Mouse (Mus musculus): Measurements from ENCODE around the gene Vstm2a. TPM values are rescaled to one million over a fixed set of nuclear protein-coding genes. Genes with fewer than 3 reads are reported as not detected.

The Vstm2a gene
- not detected in 2 replicates for polyA plus RNA-seq (2012; rRNA removed)

DNA sequence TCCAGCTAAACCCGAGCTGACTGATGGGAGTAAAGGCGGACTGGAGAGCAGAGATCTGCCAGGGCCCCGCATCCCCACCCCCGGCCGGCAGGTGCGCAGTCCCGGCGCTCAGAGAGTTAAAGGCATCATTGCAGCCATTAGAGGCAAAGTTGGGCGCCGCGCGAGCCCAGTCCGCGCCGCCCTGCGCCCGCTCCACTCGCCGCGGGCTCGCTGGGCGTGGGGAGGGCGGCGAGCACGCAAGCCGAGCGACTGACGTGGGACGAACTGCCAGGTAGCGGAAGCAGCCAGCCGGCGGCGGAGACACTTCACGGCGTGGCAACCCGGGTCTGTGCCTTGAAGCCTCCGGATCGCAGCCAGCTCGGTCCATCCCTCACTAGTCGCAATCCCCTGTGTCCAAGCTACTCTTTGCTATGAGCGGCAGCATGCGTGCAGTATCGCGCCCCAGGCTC, at the start of gene Vstm2a:
Gene Vstm2a (plus strand): TSS at position 252 of the 449 bp plus-strand sequence.
- Histone ChIP-seq H3K27me3 (ENCODE audit: control insufficient read depth, insufficient read depth, low read length) (peaks cover 24% of the 10 kb centered on the region), H3K36me3 (ENCODE audit: control insufficient read depth, insufficient read depth, low read length) (no peaks in the 10 kb centered on the region), H3K4me3 (ENCODE audit: low read depth, low read length) (peak within 1 kb of the TSS; percentile 39), H3K27ac (ENCODE audit: insufficient read depth, low read depth, low read length) (no peak within 1 kb of the TSS), H3K4me1 (ENCODE audit: control insufficient read depth, insufficient read depth, insufficient read length, low read length) (peaks cover 2% of the 10 kb centered on the region)
- no peak for TF ChIP-seq CTCF (IDR thresholded peaks at IDR 0.05; ENCODE audit: extremely low read depth, insufficient read length, insufficient replicate concordance, low read depth, low read length)
- no peak for TF ChIP-seq POLR2A (IDR thresholded peaks at IDR 0.05; ENCODE audit: low read depth, low read length)
- 2% methylated on average over 44 of the region's 44 CpGs for WGBS

DNA sequence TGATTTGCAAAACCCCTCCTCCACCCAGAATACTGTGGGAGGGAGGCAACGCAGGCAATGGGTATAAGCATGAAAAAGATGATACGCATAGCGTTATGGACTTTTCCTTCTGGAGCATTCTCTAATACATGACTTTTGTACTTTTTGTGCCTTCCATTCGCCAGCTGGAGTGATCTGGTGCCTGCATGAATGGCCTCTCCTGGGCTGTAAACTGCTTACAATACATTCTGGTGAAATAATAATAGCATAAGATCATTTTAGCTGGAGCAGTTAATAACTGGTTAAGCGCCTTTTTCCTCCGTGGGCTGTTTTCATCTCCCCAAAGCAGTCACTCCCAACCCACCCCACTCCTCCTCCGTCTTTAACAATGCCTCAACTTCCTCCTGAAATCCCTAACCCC, 513 bp upstream of the Vstm2a start:
- Histone ChIP-seq H3K27me3 (ENCODE audit: control insufficient read depth, insufficient read depth, low read length) (peaks cover 24% of the 10 kb centered on the region), H3K4me1 (ENCODE audit: control insufficient read depth, insufficient read depth, insufficient read length, low read length) (peaks cover 2% of the 10 kb centered on the region), H3K4me3 (ENCODE audit: low read depth, low read length) (no peak overlapping the region), H3K36me3 (ENCODE audit: control insufficient read depth, insufficient read depth, low read length) (no peaks in the 10 kb centered on the region), H3K27ac (ENCODE audit: insufficient read depth, low read depth, low read length) (no peak overlapping the region)
- WGBS: 29% methylated on average over 7 of the region's 7 CpGs
- no peak for TF ChIP-seq CTCF (IDR thresholded peaks at IDR 0.05; ENCODE audit: extremely low read depth, insufficient read length, insufficient replicate concordance, low read depth, low read length)
- no peak for TF ChIP-seq POLR2A (IDR thresholded peaks at IDR 0.05; ENCODE audit: low read depth, low read length)

DNA sequence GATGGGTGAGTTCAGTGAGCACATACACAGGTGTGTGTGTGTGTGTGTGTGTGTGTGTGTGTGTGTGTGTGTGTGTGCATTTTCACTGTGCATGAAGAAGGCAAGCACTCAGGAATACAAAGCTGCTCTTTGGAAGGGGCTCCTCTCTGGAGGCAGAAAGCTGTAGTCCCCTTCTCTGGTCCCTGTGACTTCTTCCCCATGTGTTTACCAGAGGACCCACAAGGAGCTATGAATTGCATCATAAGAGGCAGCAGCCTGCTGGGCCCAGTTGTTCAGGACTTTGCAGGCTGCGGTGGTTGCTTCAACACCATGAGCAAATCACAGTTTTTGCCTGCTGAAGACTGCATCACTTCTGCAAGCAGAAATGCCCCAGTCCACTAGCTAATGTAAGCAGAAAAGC, 776 bp downstream of the Vstm2a start:
- H3K27ac ChIP-seq (ENCODE audit: insufficient read depth, low read depth, low read length): no peak overlapping the region
- no peak for TF ChIP-seq CTCF (IDR thresholded peaks at IDR 0.05; ENCODE audit: extremely low read depth, insufficient read length, insufficient replicate concordance, low read depth, low read length)
- no peak for TF ChIP-seq POLR2A (IDR thresholded peaks at IDR 0.05; ENCODE audit: low read depth, low read length)
- peaks cover 2% of the 10 kb centered on the region for H3K4me1 ChIP-seq (ENCODE audit: control insufficient read depth, insufficient read depth, insufficient read length, low read length)
- no peak overlapping the region for H3K4me3 ChIP-seq (ENCODE audit: low read depth, low read length)
- H3K36me3 ChIP-seq (ENCODE audit: control insufficient read depth, insufficient read depth, low read length): no peaks in the 10 kb centered on the region
- 58% methylated on average over 1 of the region's 1 CpGs for WGBS
- H3K27me3 ChIP-seq (ENCODE audit: control insufficient read depth, insufficient read depth, low read length): peaks cover 24% of the 10 kb centered on the region

DNA sequence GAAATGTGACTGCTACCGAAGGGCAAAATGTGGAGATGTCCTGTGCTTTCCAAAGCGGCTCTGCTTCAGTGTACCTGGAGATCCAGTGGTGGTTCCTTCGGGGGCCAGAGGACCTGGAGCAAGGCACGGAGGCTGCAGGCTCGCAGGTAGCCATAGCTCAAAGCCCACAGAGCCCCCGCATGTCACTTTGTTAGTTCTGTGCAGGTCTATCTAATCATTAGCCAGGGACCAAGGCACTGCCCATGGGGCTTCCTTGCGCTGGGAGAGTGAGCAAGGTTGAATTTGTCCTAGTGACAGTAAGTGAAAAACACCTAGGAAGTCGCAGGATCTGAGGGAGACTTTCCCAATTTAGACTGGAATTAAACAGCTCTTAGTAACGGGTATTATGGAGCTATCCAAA, 2.4 kb downstream of the Vstm2a start:
- H3K27me3 ChIP-seq (ENCODE audit: control insufficient read depth, insufficient read depth, low read length): peaks cover 24% of the 10 kb centered on the region
- no peak overlapping the region for H3K27ac ChIP-seq (ENCODE audit: insufficient read depth, low read depth, low read length)
- H3K36me3 ChIP-seq (ENCODE audit: control insufficient read depth, insufficient read depth, low read length): no peaks in the 10 kb centered on the region
- no peak for TF ChIP-seq POLR2A (IDR thresholded peaks at IDR 0.05; ENCODE audit: low read depth, low read length)
- no peak for TF ChIP-seq CTCF (IDR thresholded peaks at IDR 0.05; ENCODE audit: extremely low read depth, insufficient read length, insufficient replicate concordance, low read depth, low read length)
- WGBS: 12% methylated on average over 9 of the region's 9 CpGs
- no peak overlapping the region for H3K4me3 ChIP-seq (ENCODE audit: low read depth, low read length)
- H3K4me1 ChIP-seq (ENCODE audit: control insufficient read depth, insufficient read depth, insufficient read length, low read length): peaks cover 2% of the 10 kb centered on the region

DNA sequence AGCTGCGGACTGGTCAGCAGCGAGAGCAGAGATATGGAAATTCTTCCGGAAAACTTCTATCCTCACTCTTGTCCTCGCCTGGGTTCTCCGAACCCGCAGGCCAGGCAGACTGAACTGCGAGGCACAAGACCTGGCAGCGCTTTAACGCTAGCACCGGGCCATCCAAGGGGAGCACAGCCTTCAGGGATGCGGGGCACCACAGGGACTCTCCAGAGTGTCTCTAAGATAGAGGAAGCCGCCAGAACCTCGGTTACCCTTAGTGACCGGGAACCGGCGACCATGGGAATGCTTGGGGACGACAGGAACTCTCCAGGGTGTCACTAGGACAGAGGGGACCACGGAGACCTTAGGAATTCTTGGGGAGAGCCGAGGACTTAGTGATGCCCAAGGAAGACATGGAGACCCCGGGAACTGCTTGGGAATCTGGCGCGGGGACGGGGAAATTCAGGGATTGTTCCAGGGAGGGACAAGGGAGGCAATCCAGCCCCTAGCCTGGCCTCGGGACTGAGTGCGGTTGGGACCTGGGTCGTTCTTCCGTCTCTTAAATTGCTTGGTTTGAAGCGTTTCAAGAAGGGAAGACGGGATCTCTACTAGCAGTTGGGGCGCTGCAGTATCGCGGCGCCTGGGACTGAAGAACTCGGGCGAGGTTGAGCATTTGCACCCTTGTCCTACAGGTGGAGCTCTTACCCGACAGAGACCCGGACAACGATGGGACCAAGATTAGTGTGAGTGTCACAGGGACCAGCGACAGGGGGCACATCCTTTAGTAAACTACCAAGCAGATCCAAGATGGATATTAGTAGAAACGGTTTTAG, 3.4 kb downstream of the Vstm2a start:
- 3% methylated on average over 40 of the region's 40 CpGs for WGBS
- Histone ChIP-seq H3K4me3 (ENCODE audit: low read depth, low read length) (peak overlapping the region; percentile 19; the same call in 1 of the 2 replicates), H3K27me3 (ENCODE audit: control insufficient read depth, insufficient read depth, low read length) (peaks cover 24% of the 10 kb centered on the region), H3K36me3 (ENCODE audit: control insufficient read depth, insufficient read depth, low read length) (no peaks in the 10 kb centered on the region), H3K4me1 (ENCODE audit: control insufficient read depth, insufficient read depth, insufficient read length, low read length) (peaks cover 2% of the 10 kb centered on the region), H3K27ac (ENCODE audit: insufficient read depth, low read depth, low read length) (no peak overlapping the region)
- TF ChIP-seq CTCF (IDR thresholded peaks at IDR 0.05; ENCODE audit: extremely low read depth, insufficient read length, insufficient replicate concordance, low read depth, low read length) (no peak), POLR2A (IDR thresholded peaks at IDR 0.05; ENCODE audit: low read depth, low read length) (no peak)

DNA sequence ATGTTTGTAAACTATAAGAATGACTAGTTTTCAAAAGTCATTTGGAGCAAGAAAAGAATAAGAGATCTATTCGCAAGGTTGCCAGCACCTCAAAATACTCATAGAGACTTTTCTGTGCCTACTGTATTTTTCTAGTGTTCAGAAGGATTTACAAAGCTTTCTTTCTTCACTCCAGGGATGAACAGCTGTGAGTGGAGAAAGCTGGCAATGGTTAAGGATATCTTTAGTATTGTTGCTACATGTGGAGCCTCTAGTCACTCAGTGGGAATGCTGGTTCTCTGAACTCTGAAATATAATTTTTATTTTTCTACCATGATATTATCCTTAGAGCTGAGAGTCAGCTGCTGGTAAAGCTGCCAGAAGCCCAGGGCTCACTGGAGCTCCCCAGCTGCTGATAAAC, 10.9 kb downstream of the Vstm2a start:
- Histone ChIP-seq H3K36me3 (ENCODE audit: control insufficient read depth, insufficient read depth, low read length) (no peaks in the 10 kb centered on the region), H3K27ac (ENCODE audit: insufficient read depth, low read depth, low read length) (no peak overlapping the region), H3K4me3 (ENCODE audit: low read depth, low read length) (no peak overlapping the region), H3K27me3 (ENCODE audit: control insufficient read depth, insufficient read depth, low read length) (no peaks in the 10 kb centered on the region), H3K4me1 (ENCODE audit: control insufficient read depth, insufficient read depth, insufficient read length, low read length) (no peaks in the 10 kb centered on the region)
- WGBS: 90% methylated on average over 1 of the region's 1 CpGs
- TF ChIP-seq CTCF (IDR thresholded peaks at IDR 0.05; ENCODE audit: extremely low read depth, insufficient read length, insufficient replicate concordance, low read depth, low read length): no peak
- TF ChIP-seq POLR2A (IDR thresholded peaks at IDR 0.05; ENCODE audit: low read depth, low read length): no peak

DNA sequence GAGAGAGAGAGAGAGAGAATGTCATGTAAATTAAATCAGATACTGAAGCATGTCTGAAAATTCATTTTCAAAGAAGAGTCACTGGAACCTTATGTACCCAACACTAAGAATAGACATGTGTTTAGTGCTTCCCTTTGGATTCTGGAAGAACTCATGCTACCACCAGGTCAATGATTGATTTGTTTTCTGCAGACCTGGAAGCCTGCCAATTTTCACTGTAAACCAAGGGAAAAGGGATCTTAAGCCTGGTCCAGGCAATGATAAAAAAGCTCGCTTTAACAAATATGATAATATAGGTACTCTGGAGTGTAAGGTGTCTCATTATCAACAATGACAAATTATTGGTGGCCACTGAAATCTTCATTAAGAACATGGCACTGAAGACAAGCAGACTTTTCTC, 32.9 kb downstream of the Vstm2a start:
- Histone ChIP-seq H3K27me3 (ENCODE audit: control insufficient read depth, insufficient read depth, low read length) (no peaks in the 10 kb centered on the region), H3K4me3 (ENCODE audit: low read depth, low read length) (no peak overlapping the region), H3K27ac (ENCODE audit: insufficient read depth, low read depth, low read length) (no peak overlapping the region), H3K36me3 (ENCODE audit: control insufficient read depth, insufficient read depth, low read length) (no peaks in the 10 kb centered on the region), H3K4me1 (ENCODE audit: control insufficient read depth, insufficient read depth, insufficient read length, low read length) (no peaks in the 10 kb centered on the region)
- TF ChIP-seq CTCF (IDR thresholded peaks at IDR 0.05; ENCODE audit: extremely low read depth, insufficient read length, insufficient replicate concordance, low read depth, low read length): no peak
- no peak for TF ChIP-seq POLR2A (IDR thresholded peaks at IDR 0.05; ENCODE audit: low read depth, low read length)
- 54% methylated on average over 1 of the region's 1 CpGs for WGBS

Data from small intestine, adult 2 months (tissue).